Mouse (Mus musculus) adrenal gland, postnatal 4 days (tissue): ENCODE measurements at regions not wholly inside any gene's neighbourhood (a gene's known extent, or its start where the extent isn't known, plus 50 kb on each side); places are given as distances from the start of the nearest gene placed in this dataset.

Experiments
- DNase-seq, 2 experiments: peaks; one replicate each; pipeline ENCODE4 v3.0.0; 2021 to 2022; ENCODE audit warnings: low spot score in 2 of 2, mixed read lengths in 2 of 2

DNA sequence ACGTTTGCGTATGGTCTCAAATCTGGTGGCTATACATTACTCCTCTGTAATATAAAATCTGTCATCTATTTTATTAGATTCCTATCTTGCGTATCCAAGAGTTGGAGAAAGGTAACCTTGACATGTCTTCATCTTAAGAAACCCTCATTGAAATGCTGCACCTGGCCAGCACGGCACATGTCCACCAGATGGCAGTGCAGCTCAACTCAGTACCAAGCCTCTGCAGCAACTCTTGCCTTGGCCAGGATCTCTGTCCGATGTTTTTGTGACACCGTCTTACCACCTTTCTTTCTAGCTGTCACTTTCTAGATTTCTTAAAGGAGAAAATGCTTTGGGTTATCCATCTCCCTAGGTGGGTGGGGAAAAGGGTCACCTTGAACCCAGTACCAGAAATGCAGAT is 134.1 kb upstream of the Dcn start:
- peak; percentile 29 to 46 for DNase-seq

DNA sequence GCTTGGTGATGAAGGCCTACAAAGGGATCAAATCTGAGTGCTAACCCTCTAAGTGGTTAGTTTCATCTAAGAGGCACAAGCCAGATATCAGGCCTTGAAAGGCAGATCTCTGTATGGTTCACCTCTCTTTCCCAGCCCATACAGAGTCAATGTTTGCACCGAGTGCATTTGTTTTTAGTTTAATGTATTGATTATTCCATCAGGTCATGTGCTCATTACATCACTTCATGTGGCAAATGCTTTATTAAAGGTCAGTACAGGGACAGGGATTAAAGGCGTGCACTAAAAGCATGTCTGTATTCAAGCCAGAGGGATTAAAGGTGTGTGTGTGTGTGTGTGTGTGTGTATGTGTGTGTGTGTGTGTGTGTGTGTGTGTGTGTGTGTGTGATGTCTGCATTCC is 132.5 kb upstream of the Dcn start:
- DNase-seq, result no peak

DNA sequence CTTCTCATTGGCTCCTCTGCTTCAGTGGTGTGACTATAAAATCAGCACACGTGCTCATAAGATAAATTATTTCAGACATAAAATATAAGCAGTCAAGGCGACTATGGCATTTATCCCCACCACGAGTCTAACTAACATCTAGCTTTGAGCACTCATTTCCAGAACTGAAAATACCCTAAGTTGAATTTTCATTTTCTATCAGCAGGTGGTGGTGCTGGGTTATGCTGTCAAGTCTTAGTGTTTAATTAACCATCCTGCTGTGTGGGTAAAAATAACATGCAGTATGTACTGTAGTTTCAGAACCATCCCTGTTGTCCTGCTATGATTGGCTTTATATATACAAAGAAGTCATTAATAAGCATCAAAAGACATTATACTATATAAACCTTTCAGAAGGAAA is 110.8 kb upstream of the Dcn start:
- no peak for DNase-seq

DNA sequence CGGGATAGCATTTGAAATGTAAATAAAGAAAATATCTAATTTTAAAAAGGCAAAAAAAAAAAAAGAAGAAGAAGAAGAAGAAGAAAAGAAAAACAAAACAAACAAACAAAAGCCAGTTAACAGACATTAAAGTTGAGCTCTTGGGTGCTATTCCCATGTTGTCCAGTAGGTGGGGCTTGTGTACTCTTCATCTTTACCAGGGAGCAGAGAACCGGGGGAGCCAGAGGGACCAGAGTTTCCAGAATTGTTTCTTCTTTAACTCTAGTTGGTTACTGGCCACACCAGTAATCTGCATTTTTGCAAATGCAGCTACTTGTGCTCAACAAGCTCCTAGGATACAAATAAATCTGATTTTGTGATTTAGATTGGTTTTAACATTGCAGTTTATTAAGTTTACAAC is 103.6 kb upstream of the Dcn start:
- peak in 1 of 2 experiments; percentile 5 for DNase-seq

DNA sequence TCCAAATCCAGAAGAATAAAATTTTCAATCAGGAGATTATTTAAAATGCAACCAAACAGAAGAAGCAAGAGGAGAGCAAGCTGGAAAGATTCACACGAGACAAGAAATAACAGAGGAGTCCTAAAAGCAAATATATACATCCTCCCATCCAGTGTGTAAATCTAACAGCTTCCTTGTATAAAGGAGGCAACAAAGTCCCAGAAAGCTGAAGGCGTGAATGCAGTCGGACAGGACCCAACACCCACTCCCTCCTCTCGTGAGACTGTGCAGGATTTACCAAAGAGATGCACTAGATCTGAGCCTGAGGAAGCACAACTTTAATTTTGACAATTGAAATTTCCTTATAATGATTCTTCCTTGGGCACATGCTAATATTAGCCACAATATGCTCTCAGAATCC is 103.0 kb upstream of the Dcn start:
- no peak for DNase-seq

DNA sequence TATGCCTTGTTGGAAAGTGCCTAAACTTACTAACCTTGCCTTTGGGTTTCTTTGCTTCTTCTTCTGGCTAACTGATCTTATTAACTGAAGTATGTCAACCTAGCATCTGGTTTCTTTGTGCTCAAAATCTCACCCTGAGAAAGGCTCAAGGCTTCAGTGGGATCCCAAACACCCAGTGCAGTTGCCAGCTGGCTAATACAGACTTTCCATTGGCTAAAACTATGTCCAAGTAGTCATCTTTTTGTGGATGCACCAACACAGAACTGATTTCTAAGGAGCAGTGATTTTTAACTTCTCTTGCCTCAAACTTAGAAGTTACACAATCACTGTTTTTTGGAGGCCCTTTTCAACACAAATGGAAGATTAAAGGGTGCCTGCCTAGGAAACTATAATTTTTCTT is 97.8 kb upstream of the Dcn start:
- no peak for DNase-seq

DNA sequence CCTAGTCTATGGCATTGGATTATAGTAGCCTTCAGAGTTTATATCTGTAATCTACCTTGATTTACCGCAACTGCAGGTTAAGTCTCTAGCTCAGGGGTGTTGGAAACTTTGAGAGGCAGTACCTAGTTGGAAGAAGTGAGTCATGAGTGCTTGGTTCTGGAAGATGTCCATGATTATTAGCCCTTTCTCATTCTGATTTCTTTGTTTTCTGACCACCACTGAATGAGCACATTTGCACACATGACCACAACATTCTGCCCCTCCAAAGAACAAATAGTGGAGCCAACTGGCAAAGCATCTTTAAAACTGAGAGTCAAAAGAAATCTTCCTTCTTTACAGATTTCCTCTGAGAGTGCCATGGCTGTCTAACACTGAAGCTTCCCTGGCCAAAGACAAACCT is 95.5 kb upstream of the Dcn start:
- DNase-seq, result no peak

DNA sequence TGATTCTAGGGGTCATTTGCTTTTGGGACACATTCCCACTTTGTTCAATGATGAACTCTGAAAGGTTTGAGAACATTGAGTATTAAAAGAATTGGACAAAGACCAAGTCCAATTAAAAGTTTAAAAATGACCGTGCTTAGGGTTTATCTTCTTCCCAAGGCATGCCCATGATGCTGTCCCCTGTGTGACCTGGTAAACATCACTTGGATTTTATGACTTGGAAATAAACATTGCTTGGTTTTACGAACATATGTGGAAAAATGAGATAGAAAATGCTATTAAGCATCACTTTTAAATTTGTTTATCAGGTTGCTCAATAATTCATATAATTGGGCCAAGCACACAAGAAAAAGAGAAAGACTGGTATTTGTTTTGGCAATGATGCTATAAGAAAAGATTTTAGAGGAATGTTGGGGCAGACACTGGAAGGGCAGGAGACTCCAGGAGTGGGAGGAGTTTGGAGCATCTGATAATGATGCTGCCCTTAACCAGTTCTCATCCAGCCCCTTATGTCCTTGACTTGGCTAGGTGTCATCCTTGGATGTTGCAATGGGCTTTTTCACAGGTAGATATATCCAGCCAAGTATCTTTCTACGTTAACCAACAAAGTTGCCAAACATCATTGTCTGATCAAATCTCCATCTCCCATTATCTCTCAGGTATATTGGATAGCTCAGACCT is 92.1 kb upstream of the Dcn start:
- no peak for DNase-seq

DNA sequence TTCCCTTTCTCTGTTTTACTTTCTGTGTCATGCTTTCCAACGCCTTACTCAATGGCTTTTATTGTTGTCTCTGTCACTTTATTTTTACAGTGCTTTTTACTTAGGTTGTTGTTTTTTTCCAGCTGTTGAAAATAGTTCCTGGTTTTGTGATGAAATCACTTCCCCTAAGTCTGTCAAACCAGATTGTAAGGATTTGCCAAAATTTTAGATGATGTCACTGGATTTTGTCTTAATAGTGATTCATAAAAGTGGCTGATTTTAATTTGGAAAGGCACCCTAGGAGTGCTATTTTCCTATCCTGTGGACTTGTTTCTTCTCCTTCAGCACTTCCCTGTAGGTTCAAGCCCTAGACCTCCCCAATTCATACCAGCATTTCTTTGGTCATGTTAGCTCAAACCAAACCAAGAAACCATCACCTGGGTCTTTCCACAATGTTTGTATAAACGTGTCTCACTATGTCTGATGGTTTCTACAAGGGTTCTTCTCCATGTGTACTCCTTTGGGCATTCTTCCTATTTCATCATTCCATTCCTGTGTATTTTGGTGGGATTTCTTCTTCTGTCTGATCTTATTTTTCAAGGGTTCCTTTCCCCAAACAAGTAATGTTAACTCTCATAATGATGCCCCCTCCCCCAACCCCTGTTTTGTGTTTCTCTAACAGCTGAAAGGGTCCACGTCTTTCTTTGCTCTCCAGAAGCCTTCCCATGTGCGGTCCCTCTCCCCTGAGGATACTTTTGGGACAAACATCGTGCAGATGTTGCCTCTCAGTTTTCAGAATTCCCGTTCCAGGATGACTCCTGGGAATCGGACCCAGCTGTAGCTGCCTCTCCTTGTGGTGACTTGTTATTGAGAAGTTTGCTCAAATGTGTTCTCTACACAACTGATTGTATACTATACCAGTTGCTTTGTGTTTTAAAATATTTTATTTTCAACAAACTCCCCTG is 89.5 kb upstream of the Dcn start:
- DNase-seq, result no peak

DNA sequence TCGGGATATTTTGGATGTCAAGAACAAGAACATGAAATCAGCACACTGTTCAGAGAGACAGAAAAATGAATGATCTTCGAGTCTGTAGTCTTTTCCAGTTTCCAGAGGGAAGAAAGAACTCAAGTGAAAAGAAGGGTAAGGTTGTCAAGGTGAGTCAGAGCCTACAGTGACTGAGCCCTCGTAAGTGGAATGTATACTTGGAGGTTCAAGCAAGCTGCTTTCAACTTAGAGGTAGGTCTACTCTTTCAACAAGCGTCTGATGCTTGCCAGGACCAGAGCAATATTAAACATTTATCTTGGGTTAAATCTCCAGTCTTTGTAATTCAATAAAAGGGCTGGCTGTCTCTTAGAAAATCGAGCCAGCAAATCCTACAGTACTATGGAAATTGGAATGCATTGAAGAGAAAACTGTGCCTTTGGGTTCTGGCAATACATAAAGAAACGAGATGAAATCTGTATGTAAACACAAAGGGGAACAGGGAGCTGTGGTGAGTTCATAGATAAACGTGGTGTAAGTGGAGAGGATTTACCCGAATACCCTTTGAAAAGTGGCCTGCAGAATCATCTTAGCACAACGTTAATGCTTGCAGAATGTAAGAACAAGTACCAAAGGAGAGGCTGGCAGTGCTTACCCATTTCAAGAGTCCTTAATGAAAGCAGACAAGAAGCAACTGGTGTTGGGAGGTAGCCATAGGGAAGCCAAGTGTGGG is 82.2 kb upstream of the Dcn start:
- no peak for DNase-seq

DNA sequence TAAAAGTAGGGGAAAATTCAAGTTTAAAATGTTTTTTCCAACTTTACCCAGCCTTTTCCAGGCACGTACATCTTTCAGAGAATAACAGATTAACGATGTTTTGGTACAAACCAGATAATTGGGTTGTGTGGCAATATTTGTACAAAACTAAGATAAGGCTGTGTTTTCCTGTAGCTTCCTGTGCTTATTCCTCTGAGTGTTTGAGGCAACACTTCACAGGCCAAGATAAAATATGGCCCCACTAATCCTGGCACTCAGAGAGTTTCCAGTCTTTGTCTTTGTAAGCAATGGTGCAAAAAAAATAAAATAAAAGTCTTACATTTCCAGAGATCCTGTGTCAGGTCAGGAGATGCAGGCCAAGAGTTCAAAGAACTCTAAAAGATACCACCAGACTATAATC is 81.5 kb upstream of the Dcn start:
- DNase-seq, result no peak

DNA sequence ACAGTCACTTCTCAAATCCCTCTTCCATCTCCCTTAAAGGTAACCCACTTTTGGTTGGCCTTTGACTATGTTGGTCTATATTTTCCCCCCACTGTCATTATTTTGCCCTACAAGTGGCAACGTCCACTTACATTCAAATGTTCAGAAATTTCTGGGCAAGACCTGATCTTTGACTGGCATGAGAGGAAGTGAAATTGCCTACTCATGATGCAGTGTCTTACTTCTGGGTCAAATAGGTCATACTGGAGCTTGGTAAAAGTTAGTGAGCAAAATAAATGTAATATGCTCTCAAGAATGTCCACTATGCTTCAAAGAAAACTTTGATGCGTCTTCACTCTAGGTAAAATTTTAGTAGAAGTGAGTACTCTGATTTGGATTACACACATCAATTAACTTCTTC is 76.9 kb upstream of the Dcn start:
- no peak for DNase-seq

DNA sequence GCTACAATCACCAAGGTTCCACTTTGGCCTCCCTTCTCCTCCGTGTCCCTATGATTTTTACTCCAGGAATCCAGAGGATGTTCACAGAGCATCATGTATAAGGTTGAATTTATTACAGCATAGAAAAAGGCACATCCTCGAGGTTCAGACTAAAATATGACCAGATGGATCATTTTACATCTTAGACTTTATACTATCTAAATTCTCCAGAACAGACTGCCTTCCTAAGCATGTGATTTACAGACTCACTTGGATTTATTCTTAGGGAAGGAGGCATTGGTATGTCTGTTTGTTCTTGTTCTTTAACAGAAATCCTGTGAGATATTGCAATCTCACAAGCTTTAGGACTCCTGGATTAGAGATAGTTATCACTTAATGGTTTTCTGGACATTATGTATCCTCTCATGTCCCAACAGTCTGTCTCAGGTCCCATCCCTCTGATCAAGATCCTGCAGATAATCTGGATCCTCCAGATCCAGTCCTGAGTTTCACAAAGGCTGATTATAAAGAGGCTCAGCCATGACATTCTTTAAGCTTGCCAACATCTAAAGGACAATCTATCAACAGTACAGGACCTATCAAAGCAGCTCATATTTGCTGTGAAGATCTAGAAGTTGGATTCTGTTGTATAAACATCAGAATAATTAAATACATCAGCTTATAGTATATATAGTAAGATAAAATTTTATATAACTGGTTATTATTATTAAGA is 75.2 kb upstream of the Dcn start:
- DNase-seq, result no peak

DNA sequence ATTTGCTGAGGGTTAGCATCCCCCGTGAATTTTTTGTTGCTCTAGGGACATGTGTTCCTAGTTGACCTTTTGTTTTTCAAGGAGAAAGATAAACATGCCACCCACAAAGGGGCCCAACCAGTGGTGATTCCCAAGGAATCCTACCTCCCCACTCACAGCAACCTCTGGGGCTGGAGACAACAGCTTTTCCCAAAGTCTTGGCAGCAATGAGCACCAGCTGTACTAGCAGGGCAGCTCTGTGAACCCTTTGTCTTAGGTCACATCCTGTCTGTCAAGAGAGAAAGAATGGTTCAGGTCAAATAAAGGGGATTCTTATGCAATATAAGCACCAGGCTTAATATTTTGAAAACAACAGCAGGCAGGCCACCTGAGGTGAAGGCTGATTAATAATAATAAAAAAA is 70.2 kb upstream of the Dcn start:
- DNase-seq, result no peak

DNA sequence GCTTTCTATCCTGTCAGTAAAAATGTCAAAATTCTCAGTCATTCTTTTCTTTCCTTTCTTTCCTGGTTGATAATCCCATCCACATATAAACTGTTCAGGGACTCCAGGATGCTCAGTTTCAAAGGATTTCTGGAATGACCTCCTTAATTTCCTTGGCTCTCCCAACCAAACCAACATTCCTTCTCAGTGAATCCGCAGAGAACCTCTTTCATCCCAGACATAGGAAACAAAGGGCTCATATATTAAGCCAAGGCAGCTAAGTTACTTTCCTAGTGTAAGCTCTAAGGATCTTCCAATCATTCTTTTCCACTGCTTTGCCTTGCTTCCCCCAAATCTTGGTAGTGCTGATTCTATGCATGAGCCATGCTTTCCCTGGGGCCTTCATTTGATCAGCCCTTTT is 69.5 kb upstream of the Dcn start:
- no peak for DNase-seq

DNA sequence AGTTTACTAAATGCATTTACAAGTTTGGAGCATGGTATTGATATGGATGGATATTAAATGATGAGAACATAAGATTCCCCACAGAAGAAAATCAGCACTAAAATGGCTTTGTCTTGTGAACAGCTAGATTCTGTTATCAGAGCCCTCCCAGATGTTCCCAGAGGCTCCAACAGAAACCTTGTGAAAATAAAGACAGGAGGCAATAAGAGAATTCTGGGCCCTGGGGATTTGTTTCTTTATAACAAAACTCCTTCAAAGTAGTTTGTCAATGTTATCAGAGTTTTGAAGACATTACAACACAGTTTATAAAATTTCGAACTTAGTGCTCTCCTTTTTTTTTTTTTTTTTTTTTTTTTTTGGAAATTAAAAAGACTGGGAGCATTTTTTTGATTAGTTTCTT is 56.8 kb upstream of the Dcn start:
- no peak for DNase-seq

DNA sequence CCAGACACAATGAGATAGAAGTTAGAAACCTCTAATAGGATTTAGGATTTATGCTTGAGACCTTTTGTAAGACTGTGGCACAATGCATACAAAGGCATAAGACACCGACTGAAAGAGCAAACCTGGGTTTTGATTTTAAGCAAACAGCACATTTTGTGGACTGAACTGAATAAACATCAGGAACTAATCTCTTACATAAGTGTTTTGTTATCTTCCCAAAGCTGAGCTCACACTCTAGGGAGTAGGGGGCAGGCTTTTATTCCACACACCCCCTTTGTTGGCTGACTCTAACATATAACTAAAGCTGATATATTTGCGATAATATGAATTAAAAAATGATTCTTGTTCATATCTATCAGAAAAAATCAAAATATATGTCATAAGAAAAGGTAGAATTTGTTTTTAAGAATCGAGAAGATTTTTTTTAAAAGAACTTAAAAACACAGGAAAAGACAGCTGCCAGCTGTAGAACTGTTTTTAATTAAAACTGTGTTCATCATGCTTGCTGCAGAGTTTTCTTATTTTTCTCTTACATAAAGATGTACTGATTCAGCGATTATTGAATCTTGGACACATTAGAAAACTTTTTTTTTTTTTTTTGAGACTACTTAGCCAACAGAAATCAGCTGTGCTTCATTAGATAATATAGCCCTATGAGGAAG is 56.2 kb upstream of the Dcn start:
- DNase-seq, result no peak
